Mouse (Mus musculus) intestine, embryonic 16.5 days (tissue): ENCODE measurements around the gene Glod4. TPM values are rescaled to one million over a fixed set of nuclear protein-coding genes. Genes with fewer than 3 reads are reported as not detected.

Source experiments
- ATAC-seq: fragments of 200-750 bp; cut with Nextera tagmentation; 2 replicates; pipeline ENCODE4 v1.8.0; 2017; ENCODE audit warnings: moderate TSS enrichment, moderate library complexity
- H3K27ac ChIP-seq: fragments of 300-500 bp; sonication (generic); 2 replicates; pipeline ENCODE4 v1.5.1; 2014; ENCODE audit warnings: mild to moderate bottlenecking, low read length
- H3K27me3 ChIP-seq: fragments of 300-500 bp; sonication (generic); replicated peaks from 2 replicates; pipeline ENCODE4 v1.6.1; 2014; ENCODE audit warnings: low read length, control low read depth, mixed read lengths; ENCODE audit not compliant: control insufficient read depth, insufficient read depth
- H3K36me3 ChIP-seq: fragments of 300-500 bp; sonication (generic); 2 replicates; pipeline ENCODE4 v1.6.1; 2014; ENCODE audit warnings: low read length, control low read depth; ENCODE audit not compliant: control insufficient read depth, insufficient read depth
- H3K4me1 ChIP-seq: fragments of 300-500 bp; sonication (generic); 2 replicates; pipeline ENCODE4 v1.6.1; 2014; ENCODE audit warnings: low read length, control low read depth, mixed read lengths; ENCODE audit not compliant: control insufficient read depth, insufficient read depth
- H3K4me2 ChIP-seq: fragments of 300-500 bp; sonication (generic); 2 replicates; pipeline ENCODE4 v1.6.1; 2014; ENCODE audit warnings: low read depth, low read length, control low read depth
- H3K4me3 ChIP-seq: fragments of 300-500 bp; sonication (generic); 2 replicates; pipeline ENCODE4 v1.5.1; 2014; ENCODE audit warnings: mild to moderate bottlenecking, low read length
- H3K9ac ChIP-seq: fragments of 300-500 bp; sonication (generic); 2 replicates; pipeline ENCODE4 v1.6.1; 2014; ENCODE audit warnings: low read depth, low read length
- H3K9me3 ChIP-seq: fragments of 300-500 bp; sonication (generic); 2 replicates; pipeline ENCODE4 v1.6.1; 2016; ENCODE audit warnings: low read length, control low read depth; ENCODE audit not compliant: control insufficient read depth
- WGBS: fragments of 180-500 bp; shearing (Covaris S2); extraction: QIAGEN DNeasy Blood & Tissue Kit; methylation state at CpG from one replicate; pipeline ENCODE4 v1.1.7; 2014; 5-methylcytosine and 5-hydroxymethylcytosine counted together
- polyA plus RNA-seq: library from polyadenylated mRNA; unstranded; fragments of >200 nt; fragmentation: Nextera tagmentation; extraction: Ambion mirVana; gene quantifications from 2 replicates; pipeline ENCODE4 v1.2.1, GENCODE M21; 2015

The Glod4 gene
- 119 and 129 TPM in 2 replicates for polyA plus RNA-seq

DNA sequence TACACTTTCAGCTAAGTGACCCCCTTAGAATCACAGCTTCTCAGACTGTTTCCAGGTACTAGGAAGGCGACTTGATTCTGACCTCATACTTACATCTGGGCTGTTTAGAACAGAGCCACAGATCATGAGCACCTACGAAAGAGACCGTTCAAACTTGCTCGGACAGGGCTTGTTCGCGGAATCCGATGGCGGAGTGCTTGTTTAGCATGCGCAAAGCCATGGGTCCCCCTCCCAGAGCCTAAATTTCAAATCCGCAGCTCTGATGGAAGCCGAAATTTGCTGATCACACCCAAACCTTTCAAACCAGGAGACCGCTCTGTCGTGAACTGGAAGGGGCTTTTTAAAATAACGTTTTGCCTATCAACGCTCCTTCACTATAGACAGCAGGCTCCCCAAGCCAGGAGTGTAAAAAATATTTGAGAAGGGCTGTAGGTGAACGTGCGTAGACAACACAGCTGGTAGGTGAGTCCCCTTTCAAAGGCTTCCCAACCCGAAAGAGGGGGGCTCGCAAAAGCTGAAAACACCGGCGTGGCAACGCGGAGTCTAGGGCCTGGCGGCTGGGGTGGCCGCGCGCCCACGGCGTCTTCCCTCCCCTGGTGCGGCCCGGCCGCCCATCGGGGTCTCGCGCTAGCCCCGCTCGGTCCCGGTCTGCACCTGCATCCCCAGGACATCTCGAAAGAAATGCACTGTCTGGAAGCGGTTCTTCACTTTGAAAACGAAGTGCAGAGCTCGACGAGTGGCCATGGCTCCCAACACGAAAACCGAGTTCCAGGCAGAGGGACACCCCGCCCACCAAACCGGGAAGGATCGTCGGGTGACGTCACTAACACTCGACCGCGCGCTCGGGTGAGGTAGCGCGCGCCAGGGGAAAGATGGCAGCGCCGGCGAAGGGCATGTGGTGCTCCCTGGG is at the start of gene Glod4, which contains the start of gene Mrm3:
TSS of gene Glod4 (minus strand) at position 825 of the 910 bp plus-strand sequence.
TSS of gene Mrm3 (plus strand) at position 815 of the 910 bp plus-strand sequence.
- H3K27ac ChIP-seq = peak within 1 kb of the TSS; percentile 50
- H3K36me3 ChIP-seq = no peaks in the 10 kb centered on the region
- peaks cover 7% of the 10 kb centered on the region; the same call in 1 of the 2 replicates for H3K4me1 ChIP-seq
- WGBS = under 1% methylated on average over 61 of the region's 61 CpGs
- peak; percentile 90 for ATAC-seq
- no peaks in the 10 kb centered on the region for H3K27me3 ChIP-seq
- peak within 1 kb of the TSS; percentile 73 for H3K4me2 ChIP-seq
- H3K4me3 ChIP-seq = peak within 1 kb of the TSS; percentile 95
- no peaks in the 10 kb centered on the region for H3K9me3 ChIP-seq
- peak within 1 kb of the TSS; percentile 93 for H3K9ac ChIP-seq

DNA sequence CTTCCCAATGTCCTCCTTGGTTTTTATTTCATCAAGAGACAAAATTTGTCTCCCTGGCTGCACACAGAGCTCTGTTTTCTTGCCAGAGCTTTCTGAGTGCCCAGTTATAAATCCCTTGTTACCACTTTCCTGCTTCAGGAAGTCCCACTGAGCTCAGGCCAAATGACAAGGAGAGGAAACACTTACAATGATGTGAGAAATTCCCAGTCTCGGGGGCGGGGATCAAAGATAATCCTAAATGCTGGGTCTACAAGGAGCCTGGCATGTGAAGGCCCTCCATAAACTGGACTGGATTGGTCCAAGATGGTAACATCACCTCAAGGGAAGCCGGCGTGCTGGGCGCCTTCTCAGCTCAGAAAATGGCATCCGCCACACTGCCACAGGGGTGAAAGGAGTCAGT is 49.3 kb upstream of the Glod4 start:
- peaks cover 35% of the 10 kb centered on the region for H3K4me1 ChIP-seq
- 69% methylated on average over 6 of the region's 6 CpGs for WGBS
- no peaks in the 10 kb centered on the region for H3K9me3 ChIP-seq
- no peak for ATAC-seq
- no peaks in the 10 kb centered on the region for H3K27me3 ChIP-seq
- no peak overlapping the region for H3K9ac ChIP-seq
- H3K4me2 ChIP-seq = no peak overlapping the region
- no peak overlapping the region for H3K4me3 ChIP-seq
- H3K36me3 ChIP-seq = no peaks in the 10 kb centered on the region
- H3K27ac ChIP-seq = peak overlapping the region; percentile 60

DNA sequence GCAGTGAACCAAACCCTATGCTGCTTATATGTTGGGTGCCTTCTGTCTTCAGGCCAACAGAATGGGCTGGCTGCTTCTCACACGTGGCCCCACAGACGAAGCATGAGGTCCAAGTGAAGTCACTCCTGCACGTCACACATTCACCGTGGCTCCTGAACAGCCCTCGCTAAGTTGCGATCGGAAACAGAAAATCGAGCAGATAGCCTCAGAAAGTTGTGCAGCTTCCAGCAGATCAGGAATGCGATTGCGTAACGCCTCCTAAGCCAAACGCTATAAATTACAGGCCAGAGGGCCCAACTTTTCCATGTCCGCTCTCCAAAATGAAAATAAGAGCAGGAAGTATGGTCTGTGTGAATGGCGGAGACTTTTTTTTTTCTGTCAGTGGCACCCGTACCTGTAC is 48.9 kb upstream of the Glod4 start:
- no peaks in the 10 kb centered on the region for H3K27me3 ChIP-seq
- no peak overlapping the region for H3K9ac ChIP-seq
- H3K9me3 ChIP-seq = no peaks in the 10 kb centered on the region
- peak; percentile 42; the same call in 1 of the 2 replicates for ATAC-seq
- 35% methylated on average over 15 of the region's 15 CpGs for WGBS
- no peaks in the 10 kb centered on the region for H3K36me3 ChIP-seq
- no peak overlapping the region for H3K4me3 ChIP-seq
- H3K4me2 ChIP-seq = peak overlapping the region; percentile 11; the same call in 1 of the 2 replicates
- H3K27ac ChIP-seq = peak overlapping the region; percentile 60
- H3K4me1 ChIP-seq = peaks cover 34% of the 10 kb centered on the region

DNA sequence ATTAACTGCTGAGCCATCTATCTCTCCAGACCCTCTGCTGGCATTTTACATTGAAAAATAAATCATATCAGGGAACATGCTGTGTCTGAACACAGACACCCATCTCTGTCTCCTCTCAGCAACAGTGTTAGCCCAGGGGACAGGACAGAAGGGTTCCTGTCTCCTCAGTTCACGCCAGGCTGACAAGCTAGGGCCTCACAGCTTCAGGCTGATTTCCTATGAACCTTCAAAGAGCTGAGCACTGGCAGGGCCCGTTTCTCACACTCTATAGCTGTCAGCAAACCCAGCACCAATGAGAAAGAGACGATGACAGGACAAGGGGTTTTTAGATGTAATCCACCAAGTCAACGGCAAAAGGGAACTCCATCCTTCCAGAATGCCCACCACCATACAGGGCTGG is 48.4 kb upstream of the Glod4 start:
- 73% methylated on average over 4 of the region's 4 CpGs for WGBS
- Histone ChIP-seq H3K36me3 (no peaks in the 10 kb centered on the region), H3K27me3 (no peaks in the 10 kb centered on the region), H3K27ac (peak overlapping the region; percentile 50), H3K4me1 (peaks cover 36% of the 10 kb centered on the region), H3K4me3 (no peak overlapping the region), H3K9me3 (no peaks in the 10 kb centered on the region), H3K4me2 (peak overlapping the region; percentile 11; the same call in 1 of the 2 replicates), H3K9ac (no peak overlapping the region)
- no peak for ATAC-seq

DNA sequence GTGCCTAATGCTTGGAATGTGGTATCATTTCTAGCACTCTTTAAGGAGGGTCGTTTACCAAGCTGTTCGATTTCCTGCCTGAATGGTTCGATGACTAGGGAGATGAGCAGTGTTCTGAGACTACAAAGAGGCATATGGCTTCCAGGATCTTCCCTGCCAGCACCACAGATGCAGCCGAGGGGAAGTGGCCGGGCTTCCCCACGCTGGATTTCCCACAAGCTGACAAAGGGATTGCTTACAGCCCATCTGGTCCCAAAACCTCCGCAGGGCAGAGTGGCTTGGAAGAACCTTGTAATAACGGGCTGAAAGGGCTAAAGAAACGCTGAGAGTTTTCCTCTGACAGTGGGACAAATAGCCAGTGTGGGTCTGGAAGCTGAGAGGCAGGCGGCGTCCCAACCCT is 46.8 kb upstream of the Glod4 start:
- no peak for ATAC-seq

DNA sequence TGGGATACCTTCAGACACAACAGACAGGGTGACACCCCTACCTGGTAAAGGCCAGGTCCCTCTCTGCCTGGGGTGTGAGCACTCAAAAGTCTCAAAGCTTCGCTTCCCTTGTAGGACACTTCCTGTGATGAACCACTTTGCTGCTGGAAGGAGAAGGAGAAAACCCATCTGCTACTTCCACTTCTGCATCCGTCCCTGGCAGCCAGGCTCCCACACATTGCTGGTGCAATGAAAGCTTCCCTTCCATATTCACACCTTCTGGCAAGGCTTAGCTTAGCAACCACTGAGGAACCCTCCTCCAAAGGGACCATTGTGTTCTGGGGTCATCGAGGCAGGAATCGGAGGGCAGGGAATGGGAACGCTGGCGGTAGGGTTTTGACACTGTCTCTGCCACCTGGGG is 45.1 kb upstream of the Glod4 start:
- H3K4me3 ChIP-seq = no peak overlapping the region
- H3K9me3 ChIP-seq = no peaks in the 10 kb centered on the region
- no peak overlapping the region for H3K4me2 ChIP-seq
- H3K36me3 ChIP-seq = no peaks in the 10 kb centered on the region
- no peak for ATAC-seq
- H3K4me1 ChIP-seq = peaks cover 35% of the 10 kb centered on the region
- H3K9ac ChIP-seq = no peak overlapping the region
- H3K27ac ChIP-seq = no peak overlapping the region
- 83% methylated on average over 6 of the region's 6 CpGs for WGBS
- no peaks in the 10 kb centered on the region for H3K27me3 ChIP-seq

More for the DNA sequence above, 46.8 kb upstream of the Glod4 start:
- Histone ChIP-seq H3K4me3 (no peak overlapping the region), H3K4me1 (peaks cover 38% of the 10 kb centered on the region), H3K4me2 (no peak overlapping the region), H3K36me3 (no peaks in the 10 kb centered on the region), H3K27ac (peak overlapping the region; percentile 7; the same call in 1 of the 2 replicates), H3K27me3 (no peaks in the 10 kb centered on the region), H3K9me3 (no peaks in the 10 kb centered on the region), H3K9ac (no peak overlapping the region)
- WGBS = 40% methylated on average over 11 of the region's 11 CpGs

DNA sequence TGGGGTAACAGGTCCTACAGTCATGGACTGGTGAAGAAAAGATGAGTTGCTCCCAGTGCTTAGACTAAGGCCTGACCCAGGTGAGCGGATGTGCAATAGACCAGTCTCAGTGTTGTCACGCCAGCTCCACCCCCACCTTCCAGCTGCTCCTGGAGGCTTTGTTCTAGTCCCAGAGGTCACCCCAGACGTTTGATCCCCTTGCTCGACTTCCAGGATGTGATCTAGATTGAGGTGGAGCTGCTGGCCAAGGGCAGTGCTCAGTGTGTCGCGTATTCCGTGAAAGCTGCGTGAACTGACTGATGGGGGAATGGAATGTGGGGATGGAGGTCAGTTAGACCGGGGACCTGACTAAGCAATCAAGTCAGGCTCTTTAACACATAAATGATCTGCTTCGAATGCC is 43.8 kb upstream of the Glod4 start:
- Histone ChIP-seq H3K4me3 (no peak overlapping the region), H3K4me2 (no peak overlapping the region), H3K4me1 (peaks cover 26% of the 10 kb centered on the region), H3K27ac (no peak overlapping the region), H3K9me3 (no peaks in the 10 kb centered on the region), H3K9ac (no peak overlapping the region), H3K36me3 (no peaks in the 10 kb centered on the region), H3K27me3 (no peaks in the 10 kb centered on the region)
- no peak for ATAC-seq
- 50% methylated on average over 10 of the region's 10 CpGs for WGBS

DNA sequence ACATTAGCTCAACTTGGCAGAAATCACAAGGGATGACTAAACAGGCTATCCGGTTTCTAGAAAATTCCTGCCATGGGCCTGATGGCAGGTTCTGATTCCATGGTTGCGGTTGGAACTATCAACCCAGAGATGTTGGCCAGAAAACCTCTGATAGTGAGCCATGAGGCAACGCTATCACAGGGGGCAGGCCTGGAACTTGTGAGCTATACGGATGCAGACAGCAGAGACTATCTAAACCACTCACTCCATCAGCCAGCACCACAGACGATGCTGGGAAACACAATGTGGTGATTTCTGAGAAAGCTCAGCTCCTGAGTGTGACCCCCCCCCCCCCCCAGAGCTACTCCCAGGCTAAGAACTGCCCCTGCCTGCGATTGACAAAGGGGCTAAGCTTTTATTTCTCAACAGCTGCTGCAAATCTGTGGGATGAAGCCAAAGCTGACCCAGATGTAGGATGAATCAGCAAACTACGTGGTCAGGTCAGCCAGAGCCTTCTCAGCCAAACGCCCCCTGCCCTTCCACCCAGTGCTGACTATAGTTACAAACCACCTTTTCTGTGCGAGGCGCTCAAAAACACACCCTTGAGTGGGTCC is 43.1 kb upstream of the Glod4 start:
- H3K27me3 ChIP-seq = no peaks in the 10 kb centered on the region
- H3K4me2 ChIP-seq = no peak overlapping the region
- no peak overlapping the region for H3K9ac ChIP-seq
- 65% methylated on average over 10 of the region's 10 CpGs for WGBS
- H3K4me3 ChIP-seq = no peak overlapping the region
- no peaks in the 10 kb centered on the region for H3K36me3 ChIP-seq
- H3K4me1 ChIP-seq = peaks cover 21% of the 10 kb centered on the region
- no peak overlapping the region for H3K27ac ChIP-seq
- ATAC-seq = no peak
- no peaks in the 10 kb centered on the region for H3K9me3 ChIP-seq

DNA sequence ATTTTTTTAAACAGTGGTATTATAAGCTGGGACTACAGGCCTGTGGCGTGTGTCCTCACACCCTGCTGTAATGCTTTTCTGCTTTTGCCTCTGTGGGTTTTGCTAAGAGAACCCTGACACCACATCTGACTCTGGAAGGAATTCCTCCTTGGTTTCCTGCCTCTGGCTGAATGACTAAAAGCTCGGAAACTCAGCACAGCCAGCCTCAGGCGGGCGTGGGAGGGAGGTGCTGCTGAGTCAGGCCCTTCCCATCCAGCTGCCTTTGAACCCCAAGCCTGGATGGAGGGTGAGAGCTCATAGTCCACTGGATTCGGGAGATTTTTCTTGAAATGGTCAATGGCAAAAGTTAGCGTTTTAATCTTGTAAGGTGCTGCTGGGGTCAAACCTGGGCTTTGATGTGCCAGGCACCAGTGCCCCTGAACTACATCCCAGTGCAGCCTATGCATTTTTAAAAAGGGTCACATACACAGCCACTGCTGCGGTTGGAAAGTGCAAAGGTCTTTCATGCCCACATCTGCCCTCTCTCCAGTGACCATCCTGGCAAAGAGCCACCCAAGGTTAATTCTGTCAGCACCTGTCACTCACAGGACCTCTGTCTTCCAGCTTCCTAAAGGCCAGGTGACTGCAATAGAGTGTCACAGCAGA is 42.0 kb upstream of the Glod4 start:
- Histone ChIP-seq H3K36me3 (no peaks in the 10 kb centered on the region), H3K4me3 (no peak overlapping the region), H3K27ac (no peak overlapping the region), H3K27me3 (no peaks in the 10 kb centered on the region), H3K4me1 (peaks cover 16% of the 10 kb centered on the region), H3K9me3 (no peaks in the 10 kb centered on the region), H3K4me2 (no peak overlapping the region), H3K9ac (no peak overlapping the region)
- ATAC-seq = peak; percentile 61; the same call in 1 of the 2 replicates
- WGBS = 48% methylated on average over 7 of the region's 7 CpGs
